25 mouse cellular contexts compared by ENCODE assay signal in the genomic region with DNA sequence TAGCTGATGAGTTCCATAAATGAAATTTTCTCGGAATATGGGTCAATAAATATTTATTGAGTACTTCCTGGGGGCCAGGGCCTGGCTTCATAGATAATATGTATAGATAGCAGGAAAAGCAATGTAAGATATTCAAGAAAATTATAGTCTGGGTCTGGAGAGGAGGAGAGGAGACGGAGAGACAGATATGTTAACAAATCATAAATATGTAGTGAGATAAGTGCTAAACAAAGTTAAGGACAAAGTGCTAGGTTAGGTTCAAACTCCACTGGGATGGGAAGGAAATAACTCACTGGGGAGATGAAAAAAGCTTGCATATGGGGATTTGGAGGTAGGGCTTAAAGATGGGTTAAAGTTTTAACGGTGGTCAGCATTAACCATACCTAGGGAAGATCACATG.
DNase-seq lines count a peak whose midpoint lies in the region; ATAC-seq and TF ChIP-seq lines count a peak whose summit lies in the region.
"Had no signal": no experiment of that assay in that cellular context is flagged by ENCODE, and none has a peak within 500 bp of the region (broad histone marks: within the 10 kb centered on the region; RNA-seq: fewer than 3 reads in every experiment).

No protein-coding gene starts in this region.

- ATAC-seq in lung, embryonic 14.5 days (ENCODE audit: insufficient read depth), result no peak
- ATAC-seq in stomach, embryonic 14.5 days (ENCODE audit: insufficient number of reproducible peaks, insufficient read depth, low FRiP score, low read depth), result no peak
- no peak for ATAC-seq in stomach, postnatal 0 days (ENCODE audit: low FRiP score, low TSS enrichment)
- ATAC-seq in stomach, embryonic 15.5 days (ENCODE audit: insufficient read depth, low FRiP score, low read depth), result no peak
- ATAC-seq in hindbrain, embryonic 13.5 days (ENCODE audit: low FRiP score), result no peak
- ATAC-seq: activated CD4-positive, CD25-positive, alpha-beta regulatory T cell, adult 4 months; forebrain, embryonic 15.5 days had no signal

- no peak overlapping the region for H3K4me2 ChIP-seq in lung, embryonic 14.5 days
- no peak overlapping the region for H3K4me2 ChIP-seq in stomach, embryonic 14.5 days (replicated peaks; ENCODE audit: low read depth, low read length)
- no peak overlapping the region for H3K4me2 ChIP-seq in stomach, postnatal 0 days (replicated peaks; ENCODE audit: low read depth)
- no peak overlapping the region for H3K4me2 ChIP-seq in stomach, embryonic 15.5 days
- no peak overlapping the region for H3K4me2 ChIP-seq in hindbrain, embryonic 13.5 days
- H3K4me2 ChIP-seq: embryonic facial prominence, embryonic 12.5 days; embryonic facial prominence, embryonic 15.5 days; forebrain, embryonic 12.5 days; forebrain, embryonic 15.5 days; heart, embryonic 13.5 days; hindbrain, embryonic 15.5 days had no signal

- no peaks in the 10 kb centered on the region for H3K27me3 ChIP-seq in lung, embryonic 14.5 days (ENCODE audit: insufficient read depth, low read length)
- no peaks in the 10 kb centered on the region for H3K27me3 ChIP-seq in stomach, embryonic 14.5 days (ENCODE audit: control insufficient read depth, insufficient read depth, low read length)
- H3K27me3 ChIP-seq in stomach, postnatal 0 days (ENCODE audit: control insufficient read depth, insufficient read depth, low read length), result no peaks in the 10 kb centered on the region
- no peaks in the 10 kb centered on the region for H3K27me3 ChIP-seq in stomach, embryonic 15.5 days (replicated peaks)
- no peaks in the 10 kb centered on the region for H3K27me3 ChIP-seq in hindbrain, embryonic 13.5 days
- H3K27me3 ChIP-seq: embryonic facial prominence, embryonic 12.5 days; embryonic facial prominence, embryonic 15.5 days; forebrain, embryonic 12.5 days; forebrain, embryonic 15.5 days; heart, embryonic 13.5 days; hindbrain, embryonic 15.5 days had no signal

- peak overlapping the region; percentile 73 for H3K27ac ChIP-seq in lung, embryonic 14.5 days (ENCODE audit: low read depth)
- H3K27ac ChIP-seq in stomach, embryonic 14.5 days (ENCODE audit: low read length), result peak overlapping the region; percentile 55; the same call in 1 of the 2 replicates
- H3K27ac ChIP-seq in stomach, postnatal 0 days (replicated peaks), result no peak overlapping the region; the same call in 1 of the 2 replicates
- peak overlapping the region; percentile 57; the same call in 1 of the 2 replicates for H3K27ac ChIP-seq in stomach, embryonic 15.5 days
- no peak overlapping the region for H3K27ac ChIP-seq in hindbrain, embryonic 13.5 days
- H3K27ac ChIP-seq: embryonic facial prominence, embryonic 12.5 days; embryonic facial prominence, embryonic 15.5 days; forebrain, embryonic 12.5 days; forebrain, embryonic 15.5 days; heart, adult 2 months; heart, embryonic 13.5 days; hindbrain, embryonic 15.5 days had no signal

- WGBS in lung, embryonic 14.5 days, result 55% methylated on average over 3 of the region's 3 CpGs
- WGBS in stomach, embryonic 14.5 days, result 46% methylated on average over 3 of the region's 3 CpGs
- whole genome bisulfite sequencing in stomach, postnatal 0 days, result 51% methylated on average over 3 of the region's 3 CpGs
- 49% methylated on average over 3 of the region's 3 CpGs for WGBS in stomach, embryonic 15.5 days
- WGBS in hindbrain, embryonic 13.5 days, result 90% methylated on average over 3 of the region's 3 CpGs

- DNase-seq in lung, embryonic 14.5 days, result no peak
- DNase-seq in lung, postnatal 14 days, result no peak
- no peak for DNase-seq in stomach, postnatal 0 days (ENCODE audit: low spot score)
- DNase-seq in cerebellum, postnatal 36 days, result no peak
- DNase-seq: adrenal gland, adult 8-10 months; adrenal gland, postnatal 25 days; cerebellum, adult 11-12 months; cerebellum, adult 8-10 months; gastrocnemius, postnatal 10 days; gastrocnemius, postnatal 36 days; heart, adult 2 months; heart, postnatal 14 days; heart, postnatal 4 days had no signal

- no peak for TF ChIP-seq CTCF in lung, embryonic 14.5 days (IDR thresholded peaks at IDR 0.05; ENCODE audit: low read depth)
- no peak for TF ChIP-seq CTCF in stomach, postnatal 0 days (IDR thresholded peaks at IDR 0.05; ENCODE audit: low read depth)

- H3K4me1 ChIP-seq in lung, embryonic 14.5 days (ENCODE audit: insufficient read depth), result 0 out of 2 replicates have a peak, but pooled peaks cover 7% of the 10 kb centered on the region
- H3K4me1 ChIP-seq in stomach, embryonic 14.5 days (ENCODE audit: control insufficient read depth, insufficient read depth, low read length), result peaks cover 17% of the 10 kb centered on the region; the same call in 1 of the 2 replicates
- no peaks in the 10 kb centered on the region for H3K4me1 ChIP-seq in stomach, postnatal 0 days (replicated peaks; ENCODE audit: control insufficient read depth, insufficient read depth)
- 0 out of 2 replicates have a peak, but pooled peaks cover 5% of the 10 kb centered on the region for H3K4me1 ChIP-seq in stomach, embryonic 15.5 days
- H3K4me1 ChIP-seq in hindbrain, embryonic 13.5 days (replicated peaks), result no peaks in the 10 kb centered on the region
- H3K4me1 ChIP-seq: embryonic facial prominence, embryonic 12.5 days; embryonic facial prominence, embryonic 15.5 days; forebrain, embryonic 15.5 days had no signal

- no peaks in the 10 kb centered on the region for H3K36me3 ChIP-seq in lung, embryonic 14.5 days (ENCODE audit: insufficient read depth)
- H3K36me3 ChIP-seq in stomach, embryonic 14.5 days (ENCODE audit: control insufficient read depth, insufficient read depth, low read length), result no peaks in the 10 kb centered on the region
- H3K36me3 ChIP-seq in stomach, postnatal 0 days (ENCODE audit: control insufficient read depth, insufficient read depth, low read length), result no peaks in the 10 kb centered on the region
- no peaks in the 10 kb centered on the region for H3K36me3 ChIP-seq in stomach, embryonic 15.5 days
- no peaks in the 10 kb centered on the region for H3K36me3 ChIP-seq in hindbrain, embryonic 13.5 days
- H3K36me3 ChIP-seq: embryonic facial prominence, embryonic 12.5 days; embryonic facial prominence, embryonic 15.5 days; forebrain, embryonic 12.5 days; forebrain, embryonic 15.5 days; heart, embryonic 10.5 days; heart, embryonic 13.5 days; hindbrain, embryonic 15.5 days had no signal

- TF ChIP-seq EP300 in stomach, postnatal 0 days (optimal IDR thresholded peaks at IDR 0.05), result no peak

- no peak overlapping the region for H3K4me3 ChIP-seq in lung, embryonic 14.5 days (ENCODE audit: low read depth, low read length)
- H3K4me3 ChIP-seq in stomach, embryonic 14.5 days (ENCODE audit: low read depth, low read length), result no peak overlapping the region
- H3K4me3 ChIP-seq in stomach, postnatal 0 days (ENCODE audit: low read depth, low read length), result no peak overlapping the region
- no peak overlapping the region for H3K4me3 ChIP-seq in stomach, embryonic 15.5 days (replicated peaks)
- no peak overlapping the region for H3K4me3 ChIP-seq in hindbrain, embryonic 13.5 days
- H3K4me3 ChIP-seq: embryonic facial prominence, embryonic 12.5 days; embryonic facial prominence, embryonic 15.5 days; erythroblast, embryonic 14.5 days; forebrain, embryonic 12.5 days; forebrain, embryonic 15.5 days; heart, adult 2 months; heart, embryonic 10.5 days; heart, embryonic 13.5 days; hindbrain, embryonic 15.5 days had no signal

- H3K9ac ChIP-seq in lung, embryonic 14.5 days, result no peak overlapping the region
- H3K9ac ChIP-seq in stomach, embryonic 14.5 days (replicated peaks; ENCODE audit: low read depth, low read length), result no peak overlapping the region
- H3K9ac ChIP-seq in stomach, postnatal 0 days (ENCODE audit: low read length), result no peak overlapping the region
- H3K9ac ChIP-seq in stomach, embryonic 15.5 days, result no peak overlapping the region
- H3K9ac ChIP-seq in hindbrain, embryonic 13.5 days, result no peak overlapping the region
- H3K9ac ChIP-seq: embryonic facial prominence, embryonic 12.5 days; embryonic facial prominence, embryonic 15.5 days; forebrain, embryonic 12.5 days; forebrain, embryonic 15.5 days; heart, embryonic 13.5 days; hindbrain, embryonic 15.5 days had no signal

- no peaks in the 10 kb centered on the region for H3K9me3 ChIP-seq in lung, embryonic 14.5 days (ENCODE audit: low read depth, low read length)
- H3K9me3 ChIP-seq in stomach, embryonic 14.5 days (ENCODE audit: control insufficient read depth, low read depth, low read length), result no peaks in the 10 kb centered on the region
- no peaks in the 10 kb centered on the region for H3K9me3 ChIP-seq in stomach, postnatal 0 days (ENCODE audit: control insufficient read depth, low read length)
- H3K9me3 ChIP-seq in stomach, embryonic 15.5 days, result no peaks in the 10 kb centered on the region
- no peaks in the 10 kb centered on the region for H3K9me3 ChIP-seq in hindbrain, embryonic 13.5 days
- H3K9me3 ChIP-seq: embryonic facial prominence, embryonic 12.5 days; embryonic facial prominence, embryonic 15.5 days; forebrain, embryonic 12.5 days; forebrain, embryonic 15.5 days; heart, embryonic 10.5 days; heart, embryonic 13.5 days; hindbrain, embryonic 15.5 days had no signal

Comparison
In these comparisons a context has a peak if more than half of its experiments do, and no peak if none do; other contexts are left out.
1. H3K27ac ChIP-seq: peak in lung, embryonic 14.5 days (single experiment), stomach, embryonic 14.5 days (single experiment) and stomach, embryonic 15.5 days (single experiment); none in stomach, postnatal 0 days (single experiment) and hindbrain, embryonic 13.5 days (single experiment).